Mouse (Mus musculus) ovary, postnatal 10 days (tissue): ENCODE measurements around the gene Ube2dnl1.

Experiments used
- DNase-seq: peaks from one replicate; pipeline ENCODE4 v3.0.0; 2022; ENCODE audit warnings: low spot score

Gene Ube2dnl1

DNA sequence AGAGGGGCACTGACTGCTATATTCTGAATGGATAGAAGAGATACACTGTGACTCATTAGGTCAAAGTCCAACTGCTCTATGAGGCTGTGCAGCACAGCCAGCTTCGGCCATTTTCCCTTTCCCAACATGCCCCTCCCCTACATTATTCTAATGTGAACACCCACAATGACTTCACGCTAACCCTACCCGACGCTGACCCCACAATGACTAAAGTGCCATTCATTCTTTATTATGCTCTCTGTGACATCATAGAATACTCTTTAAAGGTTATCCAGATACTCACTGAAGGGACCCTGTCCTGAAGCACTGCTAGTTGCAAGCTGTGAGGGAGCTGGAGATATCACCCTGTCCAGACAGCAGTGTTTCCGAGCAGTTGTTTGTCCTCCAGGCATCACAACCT lies at the start of gene Ube2dnl1:
Gene Ube2dnl1 (plus strand): TSS at position 301 of the 400 bp plus-strand sequence.
- DNase-seq = no peak

DNA sequence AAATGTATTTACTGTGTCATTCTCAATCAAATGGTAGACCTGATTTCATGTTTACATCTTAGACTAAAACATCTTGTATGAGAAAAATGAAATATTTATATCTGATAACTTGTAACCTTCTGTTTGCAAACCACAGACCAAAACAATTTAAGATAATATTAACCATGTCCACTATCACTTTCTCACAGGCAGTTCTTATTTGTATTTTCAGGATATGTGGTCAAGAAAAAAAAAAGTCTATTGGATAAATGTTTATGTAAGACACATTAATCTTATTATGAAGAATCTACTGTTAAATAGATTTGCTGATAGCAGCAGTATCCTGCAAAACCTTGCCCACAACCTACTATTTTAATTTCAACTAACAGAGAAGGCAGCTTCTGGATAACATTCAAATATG lies 9.3 kb upstream of the Ube2dnl1 start:
- DNase-seq = no peak

DNA sequence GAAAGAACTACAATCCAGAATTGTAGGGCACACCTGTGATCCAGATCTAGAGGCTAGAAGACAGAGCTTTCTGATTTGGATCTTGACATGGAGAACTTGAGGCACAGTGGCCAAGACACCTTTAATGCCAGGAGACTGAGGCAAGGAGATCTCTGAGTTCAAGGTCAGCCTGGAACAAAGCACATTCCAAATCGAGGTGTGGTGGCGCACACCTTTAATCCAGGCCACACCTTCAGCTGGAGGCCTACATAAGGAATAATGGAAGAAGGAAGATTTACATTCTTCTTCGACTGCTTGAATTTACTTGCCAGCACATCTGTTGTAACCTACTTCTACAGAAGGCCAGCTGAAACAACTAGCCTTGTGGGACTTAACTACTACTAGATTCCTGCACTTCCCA lies 7.3 kb upstream of the Ube2dnl1 start:
- no peak for DNase-seq

DNA sequence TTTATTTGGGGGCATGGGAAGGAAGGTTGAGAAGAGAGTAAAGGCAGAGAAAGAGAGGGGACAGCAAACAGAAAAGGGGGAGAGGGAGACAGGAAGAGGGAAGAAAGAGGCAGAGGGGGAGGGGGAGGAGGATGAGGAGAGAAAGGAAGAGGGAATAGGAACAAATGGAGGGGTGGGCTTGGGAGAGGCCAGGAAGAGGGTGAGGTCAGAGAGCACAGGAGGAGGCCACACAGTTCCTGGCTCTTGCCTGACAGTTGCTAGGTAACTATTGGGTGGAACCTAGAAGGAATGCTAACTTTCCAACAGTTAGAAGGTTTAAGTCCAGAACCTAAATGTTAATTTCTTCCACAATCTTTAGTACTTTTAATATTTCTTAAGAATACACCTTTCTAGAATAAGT lies 1.4 kb upstream of the Ube2dnl1 start:
- DNase-seq = no peak

DNA sequence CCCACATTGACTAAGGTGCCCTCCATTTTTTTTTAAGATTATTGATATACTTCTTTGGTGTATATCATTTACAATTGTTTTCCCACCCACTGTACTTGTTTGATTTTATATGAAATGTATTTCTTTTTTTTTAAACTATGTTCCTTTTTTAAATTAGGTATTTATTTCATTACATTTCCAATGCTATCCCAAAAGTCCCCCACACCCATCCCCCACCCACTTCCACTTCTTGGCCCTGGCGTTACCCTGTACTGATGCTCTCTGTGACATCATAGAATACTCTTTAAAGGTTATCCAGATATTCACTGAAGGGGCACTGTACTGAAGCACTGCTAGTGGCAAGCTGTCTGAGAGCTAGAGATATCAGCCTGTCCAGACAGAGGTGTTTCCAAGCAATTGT lies 2.5 kb downstream of the Ube2dnl1 start, which contains the start of gene Ube2dnl2:
Gene Ube2dnl2 (plus strand): TSS at position 301 of the 400 bp plus-strand sequence.
- no peak for DNase-seq

DNA sequence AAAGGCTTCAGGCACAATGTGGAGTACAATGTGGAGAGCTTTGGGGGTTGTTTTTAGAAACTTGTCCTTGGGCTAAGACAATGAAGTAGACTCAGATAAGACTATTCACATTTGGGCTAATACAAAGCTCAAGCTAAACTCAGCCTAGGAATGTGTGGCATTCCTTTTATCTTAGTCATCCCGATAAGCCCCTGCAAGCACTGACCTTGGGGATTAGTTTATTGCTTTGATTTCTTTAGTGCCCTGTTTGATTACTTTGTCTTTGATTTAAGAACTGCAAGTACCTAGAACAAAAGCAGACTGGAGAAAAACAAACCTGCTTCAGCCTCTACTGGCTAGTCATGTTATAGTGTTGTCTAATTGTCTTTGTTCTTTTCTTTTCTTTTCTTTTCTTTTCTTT lies 50.3 kb downstream of the Ube2dnl1 start:
- no peak for DNase-seq
